Mouse (Mus musculus) R1 (cell line): ENCODE results near the gene Tmub1.
"Not testable (repeated sequence)": the region's sequence is repeated elsewhere in the genome, so short reads cannot be mapped to it uniquely, and the experiment has no call there.

Source experiments
- DNase-seq: peaks from one replicate; pipeline ENCODE4 v3.0.0-alpha.2; 2018; ENCODE audit warnings: low read depth, low spot score

Gene Tmub1

GRCm38 (mm10) chr5:24424004-24424781, 23.5 kb downstream of the Tmub1 start:
- no peak for DNase-seq

- DNase-seq, result peak; percentile 100
Observed at GRCm38 (mm10) chr5:24423129-24424003, 24.3 kb downstream of the Tmub1 start, which contains the start of the genes Cdk5 and Slc4a2. Cdk5 (minus strand) TSS chr5:24423530. Slc4a2 (plus strand) TSS chr5:24423837.

- no peak for DNase-seq
Observed at GRCm38 (mm10) chr5:24420381-24420780, 27.3 kb downstream of the Tmub1 start.

GRCm38 (mm10) chr5:24417587-24417986, 30.1 kb downstream of the Tmub1 start:
- no peak for DNase-seq

- DNase-seq, result peak; percentile 92
Observed at GRCm38 (mm10) chr5:24416222-24416736, 31.4 kb downstream of the Tmub1 start.

- DNase-seq, result no peak
Observed at GRCm38 (mm10) chr5:24413938-24414337, 33.7 kb downstream of the Tmub1 start.

GRCm38 (mm10) chr5:24413042-24413693, 34.5 kb downstream of the Tmub1 start, which contains the start of gene Asic3:
Asic3 (plus strand) TSS chr5:24413392.
- no peak for DNase-seq

GRCm38 (mm10) chr5:24412063-24412462, 35.6 kb downstream of the Tmub1 start:
- no peak for DNase-seq

- DNase-seq, result no peak
Observed at GRCm38 (mm10) chr5:24409466-24409865, 38.2 kb downstream of the Tmub1 start.

- no peak for DNase-seq
Observed at GRCm38 (mm10) chr5:24408651-24409050, 39.0 kb downstream of the Tmub1 start.

GRCm38 (mm10) chr5:24405389-24405876, 42.2 kb downstream of the Tmub1 start:
- DNase-seq, result no peak

GRCm38 (mm10) chr5:24404594-24405360, 42.9 kb downstream of the Tmub1 start:
- DNase-seq, result no peak

GRCm38 (mm10) chr5:24401969-24402368, 45.7 kb downstream of the Tmub1 start:
- no peak for DNase-seq

- no peak for DNase-seq
Observed at GRCm38 (mm10) chr5:24400911-24401605, 46.6 kb downstream of the Tmub1 start.

- DNase-seq, result no peak
Observed at GRCm38 (mm10) chr5:24400362-24400761, 47.3 kb downstream of the Tmub1 start.

- DNase-seq, result no peak
Observed at GRCm38 (mm10) chr5:24399686-24400085, 48.0 kb downstream of the Tmub1 start.

GRCm38 (mm10) chr5:24396254-24396653, 51.4 kb downstream of the Tmub1 start:
- DNase-seq, result not testable (repeated sequence)
